Mouse (Mus musculus): Measurements from ENCODE around the gene Znfx1. TPM values are rescaled to one million over a fixed set of nuclear protein-coding genes. Genes with fewer than 3 reads are reported as not detected.

The Znfx1 gene
- total RNA-seq, 2 experiments from 2014 or later: 14.9 to 26.1 TPM

DNA sequence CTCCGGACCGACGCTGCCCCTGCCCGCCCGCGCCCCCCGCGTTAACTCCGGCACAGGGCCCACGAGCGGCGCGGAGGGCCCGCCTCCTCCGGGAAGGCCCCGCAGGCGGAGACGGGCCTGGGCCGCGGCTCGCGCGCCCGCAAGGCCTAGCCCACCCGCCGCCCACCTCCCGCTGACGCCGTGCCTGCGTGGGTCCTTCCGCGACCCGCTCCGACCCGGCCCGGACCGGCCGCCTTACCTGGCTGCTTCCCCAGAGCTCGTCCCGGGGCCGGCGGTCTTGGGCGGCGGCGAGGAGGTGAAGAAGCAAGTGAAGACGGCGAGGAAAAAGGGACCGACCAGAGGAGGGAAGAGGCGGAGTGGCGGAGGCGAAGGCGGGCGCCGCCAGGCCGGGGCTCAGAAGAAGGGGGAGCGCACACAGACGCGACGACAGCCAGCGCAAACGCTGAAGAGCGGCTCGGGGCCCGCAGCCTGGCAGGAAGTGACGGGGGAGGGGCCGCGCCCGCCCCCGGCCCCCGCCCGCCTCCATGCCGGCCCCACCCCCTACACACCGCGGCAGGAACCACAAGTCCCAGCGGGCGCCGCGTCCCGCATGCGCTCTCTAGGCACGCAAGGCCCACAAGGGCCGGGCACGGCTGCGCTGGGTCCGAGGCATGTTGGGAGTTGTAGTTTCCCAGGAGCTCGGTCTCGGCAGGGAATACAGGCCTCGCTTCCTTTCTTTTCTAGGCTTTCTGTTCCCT is 66.9 kb downstream of the Znfx1 start, which contains the start of gene Stau1:
Stau1 (minus strand) TSS at position 504 of the 737 bp plus-strand sequence.
- ATAC-seq (replicated peaks; ENCODE audit: poor library complexity): peak; percentile 85

- ATAC-seq (replicated peaks; ENCODE audit: poor library complexity): peak; percentile 45
Observed at GRCm38 (mm10) chr2:166995021-166995795, 67.6 kb downstream of the Znfx1 start.

DNA sequence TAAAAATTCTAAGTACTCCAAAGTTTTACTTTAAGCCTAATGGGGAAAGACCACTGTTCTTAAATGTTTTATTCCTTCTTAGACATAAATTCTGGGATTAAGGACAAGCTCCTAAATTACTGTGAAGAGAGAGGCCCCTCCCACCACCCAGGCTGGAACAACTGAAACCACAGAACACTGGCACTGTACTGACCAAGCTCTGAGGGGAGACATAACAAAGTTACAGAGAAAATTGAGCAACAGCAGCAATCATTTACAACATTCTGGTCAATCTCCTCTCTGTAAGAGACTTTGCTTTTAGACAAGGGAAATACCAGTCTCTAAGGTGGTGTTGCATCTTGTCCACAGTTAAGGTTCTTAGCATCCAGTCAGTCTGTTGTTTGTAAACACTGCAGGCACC is 70.9 kb downstream of the Znfx1 start:
- ATAC-seq (replicated peaks; ENCODE audit: poor library complexity): 0 out of 2 replicates have a peak, but pooled peaks have one; percentile 8

DNA sequence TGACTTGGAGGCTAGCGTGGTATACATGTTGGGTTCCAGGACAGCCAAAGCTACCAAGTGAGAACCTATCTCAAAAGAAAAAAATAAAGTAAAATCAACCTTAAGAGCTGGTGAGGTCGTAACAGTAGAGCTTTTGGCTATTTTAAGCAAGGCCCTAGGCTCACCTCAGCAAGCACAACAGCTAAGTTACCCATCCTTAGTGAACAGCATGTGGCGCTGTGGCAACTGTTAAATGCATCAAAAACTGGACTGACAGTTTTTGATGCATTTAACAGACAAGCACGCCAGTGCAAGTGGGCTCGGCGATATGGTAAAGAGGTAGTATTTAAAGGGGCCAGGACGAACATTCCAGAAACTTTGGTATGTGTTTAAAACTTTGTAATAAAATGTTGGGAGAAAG is 72.0 kb downstream of the Znfx1 start:
- peak; percentile 20 for ATAC-seq (replicated peaks; ENCODE audit: poor library complexity)

Other genes with a start within 250 kb of the Znfx1 start
- 158 and 185 TPM in 2 replicates for gene Cse1l, start 157.0 kb downstream of the Znfx1 start, total RNA-seq (2015)
- gene Cse1l, start 157.0 kb downstream of the Znfx1 start, total RNA-seq (2017): 116 and 151 TPM in 2 replicates
- 35.7 and 36.0 TPM in 2 replicates for gene Stau1, start 66.7 kb downstream of the Znfx1 start, total RNA-seq (2015)
- gene Stau1, start 66.7 kb downstream of the Znfx1 start, total RNA-seq (2017): 30.1 and 32.1 TPM in 2 replicates
- gene Ddx27, start 47.8 kb downstream of the Znfx1 start, total RNA-seq (2015): 34.4 and 35.0 TPM in 2 replicates
- 105 and 132 TPM in 2 replicates for gene Ddx27, start 47.8 kb downstream of the Znfx1 start, total RNA-seq (2017)
- gene Kcnb1, start 127.1 kb upstream of the Znfx1 start, total RNA-seq (2015): 0.34 and 0.47 TPM in 2 replicates
- gene Kcnb1, start 127.1 kb upstream of the Znfx1 start, total RNA-seq (2017): 0.75 and 1.8 TPM in 2 replicates
- not detected in 2 replicates for gene Ptgis, start 177.6 kb upstream of the Znfx1 start, total RNA-seq (2015)
- gene Ptgis, start 177.6 kb upstream of the Znfx1 start, total RNA-seq (2017): not detected in 2 replicates

All from megakaryocyte progenitor cell, adult 5-6 weeks (primary cell).